Mouse (Mus musculus) natural killer cell, adult 2 months (primary cell): ENCODE measurements around the gene C130060K24Rik.

Experiments used
- DNase-seq, 2 experiments: peaks; one replicate each; pipeline ENCODE4 v3.0.0; 2022; ENCODE audit warnings: low spot score in 2 of 2

The C130060K24Rik gene

GRCm38 (mm10) chr6:65380918-65381772 is at the start of gene C130060K24Rik:
Gene C130060K24Rik, plus strand, starts transcription at chr6:65381105.
- no peak for DNase-seq

GRCm38 (mm10) chr6:65334246-65334645 is 46.7 kb upstream of the C130060K24Rik start:
- no peak for DNase-seq

GRCm38 (mm10) chr6:65339391-65339790 is 41.5 kb upstream of the C130060K24Rik start:
- no peak for DNase-seq

- no peak for DNase-seq
Observed at GRCm38 (mm10) chr6:65341360-65341759, 39.5 kb upstream of the C130060K24Rik start.

GRCm38 (mm10) chr6:65347736-65348135 is 33.2 kb upstream of the C130060K24Rik start:
- no peak for DNase-seq

GRCm38 (mm10) chr6:65348255-65348654 is 32.6 kb upstream of the C130060K24Rik start:
- no peak for DNase-seq

GRCm38 (mm10) chr6:65351622-65352021 is 29.3 kb upstream of the C130060K24Rik start:
- no peak for DNase-seq

- no peak for DNase-seq
Observed at GRCm38 (mm10) chr6:65375918-65376317, 5.0 kb upstream of the C130060K24Rik start.

GRCm38 (mm10) chr6:65421888-65422287 is 41.0 kb downstream of the C130060K24Rik start:
- DNase-seq, result no peak

- no peak for DNase-seq
Observed at GRCm38 (mm10) chr6:65427065-65427464, 46.2 kb downstream of the C130060K24Rik start.

- no peak for DNase-seq
Observed at GRCm38 (mm10) chr6:65433159-65433558, 52.3 kb downstream of the C130060K24Rik start.

- DNase-seq, result peak; percentile 1 to 16
Observed at GRCm38 (mm10) chr6:65453465-65453864, 72.6 kb downstream of the C130060K24Rik start.

GRCm38 (mm10) chr6:65465294-65465693 is 84.4 kb downstream of the C130060K24Rik start:
- no peak for DNase-seq

- DNase-seq, result no peak
Observed at GRCm38 (mm10) chr6:65470320-65470719, 89.4 kb downstream of the C130060K24Rik start.

- DNase-seq, result no peak
Observed at GRCm38 (mm10) chr6:65472455-65472854, 91.5 kb downstream of the C130060K24Rik start.

- DNase-seq, result no peak
Observed at GRCm38 (mm10) chr6:65498786-65499185, 117.9 kb downstream of the C130060K24Rik start.
